ENCODE assay signal across 8 mouse cellular contexts in the genomic region with DNA sequence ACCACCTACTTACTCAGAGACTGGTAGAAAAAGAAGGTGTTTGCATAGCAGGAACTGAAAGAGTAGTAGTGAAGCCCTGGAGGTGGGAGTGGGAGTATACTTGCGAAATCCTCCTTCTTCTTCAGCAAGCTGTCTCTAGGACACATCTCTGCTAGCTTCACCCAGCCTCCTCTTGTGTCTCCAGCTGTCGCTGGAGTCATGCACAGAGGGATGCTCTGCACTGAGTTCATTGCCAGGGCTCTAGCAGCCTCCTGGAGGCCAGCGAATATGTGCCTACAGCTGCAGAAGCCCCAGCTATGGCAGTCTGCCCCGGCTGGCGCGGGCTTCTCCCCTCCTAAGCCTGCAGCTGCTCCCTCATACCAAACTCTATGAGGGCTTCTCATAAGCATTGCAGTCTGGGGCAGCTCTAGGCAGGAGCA.
DNase-seq lines count a peak whose midpoint lies in the region; ATAC-seq and TF ChIP-seq lines count a peak whose summit lies in the region.

No protein-coding gene starts in this region.

- peak; percentile 70 for DNase-seq in brain, embryonic 14.5 days (ENCODE audit: low read depth)
- peak; percentile 49 to 55 for DNase-seq in heart, adult 9 months (ENCODE audit: low spot score in 2 of 2)
- peak; percentile 83 for DNase-seq in layer of hippocampus, adult 9-11 months
- peak; percentile 79 for DNase-seq in right cerebral cortex, adult 2 months (ENCODE audit: low spot score in 2 of 2)
- no peak for DNase-seq in adrenal gland, postnatal 36 days
- DNase-seq in retina, embryonic 14.5 days (ENCODE audit: low spot score), result no peak

- H3K4me3 ChIP-seq in cortical plate, adult 2 months (ENCODE audit: insufficient read depth, low read length), result no peak overlapping the region

- ATAC-seq in monocyte, adult 5-6 weeks (replicated peaks; ENCODE audit: insufficient number of reproducible peaks, low FRiP score, low TSS enrichment, poor library complexity, severe bottlenecking), result no peak

- no peak for TF ChIP-seq CTCF in brain, embryonic 14.5 days (IDR thresholded peaks at IDR 0.05; ENCODE audit: borderline replicate concordance, extremely low read depth, insufficient read depth, insufficient read length)
- TF ChIP-seq CTCF in cortical plate, adult 2 months (IDR thresholded peaks at IDR 0.05; ENCODE audit: extremely low read depth, insufficient read depth, low read length), result no peak

- H3K27ac ChIP-seq in cortical plate, adult 2 months (ENCODE audit: insufficient read depth, low read length), result 0 out of 2 replicates have a peak overlapping the region, but pooled peaks have one; percentile 55

- TF ChIP-seq POLR2A in brain, embryonic 14.5 days (IDR thresholded peaks at IDR 0.05; ENCODE audit: borderline replicate concordance, extremely low read depth, insufficient read depth, insufficient read length, poor library complexity, severe bottlenecking), result no peak
- TF ChIP-seq POLR2A in cortical plate, adult 2 months (IDR thresholded peaks at IDR 0.05; ENCODE audit: extremely low read depth, insufficient read depth, low read length), result peak; percentile 22; the same call in 1 of the 2 replicates

- peaks cover 22% of the 10 kb centered on the region for H3K4me1 ChIP-seq in cortical plate, adult 2 months (ENCODE audit: control insufficient read depth, insufficient read depth, low read length)

Comparison
In these comparisons a context has a peak if more than half of its experiments do, and no peak if none do; other contexts are left out.
1. DNase-seq: peak in brain, embryonic 14.5 days (single experiment), heart, adult 9 months (2 of 2), layer of hippocampus, adult 9-11 months (single experiment) and right cerebral cortex, adult 2 months (2 of 2); none in adrenal gland, postnatal 36 days (0 of 2) and retina, embryonic 14.5 days (single experiment).